Mouse (Mus musculus): ENCODE results near the gene Ccs. TPM values are rescaled to one million over a fixed set of nuclear protein-coding genes. Genes with fewer than 3 reads are reported as not detected.

The Ccs gene
- polyA plus RNA-seq, 1 experiment: 56.4 TPM

DNA sequence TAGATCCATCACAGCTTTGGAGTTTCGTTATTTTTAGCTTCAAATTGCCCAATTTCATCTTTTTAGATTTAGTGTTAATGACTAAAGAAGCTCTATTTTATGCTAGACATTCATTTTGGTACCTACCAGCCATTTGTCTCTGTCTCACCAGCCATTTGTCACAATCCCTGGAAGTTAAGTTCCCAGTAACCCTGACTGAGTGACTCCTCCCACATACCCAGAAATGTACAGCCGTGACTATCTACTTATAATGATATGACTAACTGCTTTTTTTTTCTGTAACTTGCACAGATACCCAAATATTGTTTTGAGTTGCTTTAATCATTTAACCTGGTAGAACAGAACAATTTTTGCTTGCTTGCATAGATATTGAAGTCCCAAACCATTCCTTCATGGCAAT lies 6.7 kb upstream of the Ccs start:
- no peak for TF ChIP-seq GATA1 (IDR thresholded peaks at IDR 0.05; ENCODE audit: low read length)

DNA sequence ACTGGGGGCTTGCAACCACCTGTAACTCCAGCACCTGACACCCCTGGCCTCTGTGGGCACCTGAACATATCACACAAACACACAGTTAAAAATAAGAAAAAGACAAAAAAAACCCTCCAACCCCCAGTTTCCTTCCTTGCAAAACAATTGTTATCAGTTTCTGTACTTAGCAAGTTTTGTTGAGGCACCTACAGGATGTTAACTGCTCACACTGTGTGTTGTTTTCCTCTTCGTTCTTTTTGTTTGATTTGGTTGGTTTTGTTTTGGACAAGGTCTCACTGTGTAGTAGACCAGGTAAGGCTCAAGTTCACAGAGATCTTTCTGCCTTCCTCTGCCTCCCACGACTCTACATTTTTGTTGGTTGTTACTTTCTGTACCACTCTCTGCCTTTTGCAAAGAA lies 3.5 kb upstream of the Ccs start:
- no peak for TF ChIP-seq GATA1 (IDR thresholded peaks at IDR 0.05; ENCODE audit: low read length)

DNA sequence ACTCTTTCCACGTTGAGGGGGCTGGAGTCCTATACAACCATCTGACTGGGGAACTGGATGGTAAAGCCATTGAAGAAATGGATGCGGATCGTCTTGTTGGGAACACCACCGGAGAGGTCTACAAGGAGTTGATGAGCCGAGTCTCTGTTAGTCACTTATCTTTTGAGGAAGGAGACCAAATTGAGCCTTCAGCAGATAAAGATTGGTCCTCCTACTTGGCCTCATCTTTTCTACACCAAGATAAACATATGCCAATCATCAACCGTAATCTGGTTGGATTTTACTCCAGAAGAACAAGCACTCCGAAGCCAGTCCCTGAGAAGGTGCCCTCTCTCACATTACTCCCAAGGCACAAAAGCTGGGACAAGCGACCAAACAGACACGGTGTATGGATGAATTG lies 1.7 kb upstream of the Ccs start:
- TF ChIP-seq GATA1 (IDR thresholded peaks at IDR 0.05; ENCODE audit: low read length): no peak

DNA sequence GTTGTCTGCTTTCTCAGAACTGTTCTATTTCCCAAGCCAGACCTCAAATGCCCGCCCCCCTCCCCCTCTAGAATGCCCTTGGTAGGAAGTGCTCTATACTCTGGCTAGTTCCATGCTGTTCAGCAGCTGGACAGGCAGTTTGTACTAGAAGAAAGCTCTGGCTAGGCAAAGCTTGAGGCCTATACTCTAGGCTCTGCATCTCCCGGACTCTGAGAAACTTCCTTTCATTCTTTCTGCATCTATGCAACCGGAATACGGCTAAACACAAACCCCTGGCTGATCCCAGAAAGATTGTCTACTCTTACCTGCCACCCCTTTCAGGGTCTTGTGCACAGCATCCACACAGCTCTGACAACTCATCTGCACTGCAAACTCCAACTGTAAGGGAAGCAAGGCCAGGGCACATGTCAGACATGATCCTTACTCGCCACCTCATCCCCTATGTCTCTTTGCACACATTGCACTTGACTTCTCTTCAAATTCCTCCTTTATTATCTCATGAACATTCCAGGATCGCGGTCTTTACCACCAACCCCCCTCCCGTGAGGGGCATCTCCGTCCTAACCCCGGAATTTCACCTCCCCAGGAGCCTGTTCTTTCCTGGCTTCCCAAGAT lies 499 bp downstream of the Ccs start:
- TF ChIP-seq GATA1 (IDR thresholded peaks at IDR 0.05; ENCODE audit: low read length): no peak

DNA sequence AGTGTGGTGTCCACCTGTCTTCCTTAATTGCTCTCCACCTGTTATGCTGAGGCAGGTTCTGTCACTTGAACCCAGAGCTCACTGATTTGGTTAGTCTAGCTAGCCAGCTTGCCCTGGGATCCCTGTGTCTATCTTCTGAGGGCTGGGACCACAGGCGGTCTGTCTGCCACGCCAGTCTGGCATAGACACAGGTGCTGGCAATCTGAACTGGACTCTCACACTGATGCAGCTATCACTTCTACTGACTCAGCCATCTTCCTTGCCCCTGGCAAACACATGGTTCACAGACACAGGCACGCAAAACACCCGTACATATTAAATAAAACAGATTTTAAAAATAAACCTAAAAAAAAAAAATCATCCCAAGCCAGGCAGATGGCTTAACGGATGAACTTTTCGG lies 2.1 kb downstream of the Ccs start:
- TF ChIP-seq GATA1 (IDR thresholded peaks at IDR 0.05; ENCODE audit: low read length): no peak

DNA sequence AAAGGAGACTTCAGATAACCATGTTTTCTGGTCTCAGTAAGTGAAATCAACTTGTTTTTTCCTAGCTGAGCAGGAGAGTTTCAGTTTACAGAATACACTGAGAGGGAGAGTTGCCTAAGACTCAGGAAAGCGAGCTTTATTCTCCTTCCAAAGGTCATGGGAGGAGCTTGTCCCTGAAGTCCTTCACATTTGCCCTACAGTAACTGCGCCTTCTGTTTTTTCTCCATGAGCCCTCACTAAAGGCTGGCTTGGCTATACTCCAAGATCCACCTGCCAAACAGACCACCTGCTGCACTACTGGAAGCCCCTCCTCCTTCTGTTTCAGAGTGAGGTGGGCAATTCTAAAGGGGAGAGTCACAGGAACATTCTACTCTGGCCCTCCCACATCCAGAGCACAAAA lies 3.0 kb downstream of the Ccs start:
- TF ChIP-seq GATA1 (IDR thresholded peaks at IDR 0.05; ENCODE audit: low read length): no peak

DNA sequence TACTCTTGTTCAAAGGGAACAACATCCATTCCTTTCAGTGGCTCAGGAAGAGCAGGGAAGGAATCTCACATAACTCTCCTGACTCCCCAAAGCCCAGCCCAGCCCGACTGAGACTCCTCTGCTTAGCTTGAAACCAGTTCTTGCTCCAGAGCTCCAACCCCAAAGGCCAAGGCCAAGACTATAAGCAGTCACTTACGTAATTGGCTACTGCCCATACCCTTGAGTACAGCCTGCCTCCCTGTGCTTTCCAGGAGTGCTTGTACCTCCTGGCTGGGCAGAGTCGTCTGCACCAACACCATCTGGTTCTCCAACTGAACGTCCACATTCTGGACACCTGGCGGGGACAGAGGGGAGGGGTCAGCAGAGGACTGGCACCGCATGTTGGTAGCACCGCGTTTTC lies 5.2 kb downstream of the Ccs start:
- no peak for TF ChIP-seq GATA1 (IDR thresholded peaks at IDR 0.05; ENCODE audit: low read length)

DNA sequence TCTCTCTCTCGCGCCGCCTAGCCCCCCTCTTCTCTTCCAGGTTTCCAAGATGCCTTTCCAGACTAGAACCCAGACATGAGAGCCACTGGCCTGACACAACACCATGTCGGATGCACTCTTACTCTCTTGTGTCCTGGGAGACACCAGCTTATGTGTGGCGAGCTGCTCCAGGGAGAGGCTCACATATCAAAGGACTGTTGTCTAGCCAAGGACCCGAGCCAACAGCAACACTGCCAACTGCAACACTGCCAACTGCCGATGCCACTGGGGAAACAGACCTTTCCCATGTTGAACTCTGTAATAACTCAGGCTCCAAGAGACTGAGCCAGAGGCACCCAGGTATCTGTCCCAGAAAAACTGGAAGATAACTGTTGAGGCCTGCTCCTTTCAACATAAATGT lies 10.0 kb downstream of the Ccs start:
- no peak for TF ChIP-seq GATA1 (IDR thresholded peaks at IDR 0.05; ENCODE audit: low read length)

DNA sequence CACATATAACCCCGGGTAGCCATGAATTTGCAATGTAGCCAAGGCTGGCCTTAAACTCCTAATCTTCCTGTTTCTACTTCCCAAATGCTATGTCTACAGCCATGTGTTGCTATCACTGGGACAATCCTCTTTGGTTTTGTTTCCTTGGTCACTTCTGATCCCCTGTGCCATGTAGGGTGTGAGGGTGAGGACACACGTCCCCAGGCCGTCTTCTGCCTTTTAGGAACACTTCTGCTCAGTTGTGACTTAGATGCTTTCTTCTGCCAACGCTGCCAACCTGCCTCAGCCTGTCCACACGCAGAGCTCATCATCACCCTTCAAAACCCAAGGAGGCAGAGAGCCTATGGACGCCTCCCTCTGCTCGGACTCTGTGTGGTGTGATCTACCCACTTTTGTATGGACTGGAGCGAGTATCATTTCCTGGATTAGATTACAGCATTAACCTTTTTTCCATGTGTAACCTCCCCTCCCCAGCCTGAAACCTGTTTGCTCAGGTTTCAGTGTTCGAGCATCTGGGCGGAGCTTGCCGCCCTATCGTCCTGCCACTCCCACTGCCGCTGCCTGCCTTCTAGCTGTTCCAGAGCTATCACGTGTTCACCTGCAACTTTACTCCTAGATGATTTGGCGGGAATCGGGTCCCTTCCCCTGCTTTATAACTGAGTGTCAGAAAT lies 10.6 kb downstream of the Ccs start:
- TF ChIP-seq GATA1 (IDR thresholded peaks at IDR 0.05; ENCODE audit: low read length): no peak

DNA sequence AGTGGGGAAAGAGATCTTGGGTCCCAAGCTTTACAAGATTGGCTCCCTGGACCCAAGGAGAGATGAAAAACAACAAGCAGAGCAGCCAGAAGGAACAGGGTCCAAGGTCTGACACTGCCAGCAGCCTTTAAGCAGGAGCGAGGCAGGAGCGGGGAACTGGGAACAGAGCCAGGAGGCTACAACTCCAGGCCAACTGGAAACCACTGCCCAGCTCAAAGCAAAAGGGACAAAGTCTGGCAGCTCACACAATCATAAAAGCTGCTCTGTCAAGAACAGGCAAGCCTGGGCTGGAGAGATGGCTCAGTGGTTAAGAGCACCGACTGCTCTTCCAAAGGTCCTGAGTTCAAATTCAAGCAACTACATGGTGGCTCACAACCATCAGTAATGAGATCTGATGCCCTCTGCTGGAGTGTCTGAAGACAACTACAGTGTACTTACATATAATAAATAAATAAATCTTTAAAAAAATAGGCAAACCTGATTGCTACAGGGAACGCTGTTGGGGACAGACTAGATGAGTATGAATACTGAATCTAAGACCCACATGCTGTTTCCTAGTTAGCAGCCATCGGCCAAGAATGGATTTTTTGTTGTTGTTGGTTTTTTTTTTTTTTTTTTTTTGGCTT lies 18.3 kb downstream of the Ccs start:
- no peak for TF ChIP-seq GATA1 (IDR thresholded peaks at IDR 0.05; ENCODE audit: low read length)

DNA sequence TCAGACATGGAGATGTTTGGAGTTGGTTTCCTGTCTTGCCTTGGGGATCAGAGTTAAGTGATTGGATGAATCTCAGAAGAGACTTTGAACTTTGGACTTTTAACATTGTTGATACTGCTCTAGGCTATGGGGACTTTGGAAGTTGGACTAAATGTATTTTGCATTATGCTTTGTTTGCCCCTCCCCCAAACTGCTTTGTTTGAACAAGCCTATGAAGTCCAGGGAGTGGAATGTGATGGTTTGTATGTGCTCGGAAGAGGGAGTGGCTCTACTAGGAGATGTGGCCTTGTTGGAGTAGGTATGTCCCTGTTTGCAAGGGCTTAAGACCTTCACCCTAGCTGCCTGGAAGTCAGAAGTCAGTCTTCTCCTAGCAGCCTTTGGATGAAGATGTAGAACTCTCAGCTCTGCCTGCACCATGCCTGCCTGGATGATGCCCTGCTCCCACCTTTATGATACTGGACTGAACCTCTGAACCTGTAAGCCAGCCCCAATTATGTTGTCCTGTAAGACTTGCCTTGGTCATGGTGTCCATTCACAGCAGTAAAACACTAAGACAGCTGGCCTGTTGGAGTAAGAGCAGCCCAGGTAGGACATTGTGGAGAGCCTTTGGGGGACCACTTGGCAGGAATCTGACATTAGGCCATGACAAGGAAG lies 21.8 kb downstream of the Ccs start:
- no peak for TF ChIP-seq GATA1 (IDR thresholded peaks at IDR 0.05; ENCODE audit: low read length)

DNA sequence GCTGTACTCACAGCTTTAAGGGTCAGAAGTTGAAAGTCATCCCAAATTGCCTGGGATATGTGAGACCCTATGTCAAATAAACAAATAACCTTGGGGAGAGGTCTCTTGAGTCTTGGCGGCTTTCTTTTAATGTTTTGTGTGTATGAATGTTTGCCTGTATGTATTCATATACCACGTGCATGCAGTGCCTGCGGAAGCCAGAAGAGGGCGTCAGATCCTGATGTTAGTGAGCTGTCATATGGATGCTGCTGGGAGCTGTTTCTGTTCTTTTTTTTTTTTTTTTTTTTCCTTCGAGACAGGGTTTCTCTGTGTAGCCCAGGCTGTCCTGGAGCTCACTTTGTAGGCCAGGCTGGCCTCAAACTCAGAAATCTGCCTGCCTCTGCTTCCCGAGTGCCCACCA lies 26.1 kb downstream of the Ccs start:
- no peak for TF ChIP-seq GATA1 (IDR thresholded peaks at IDR 0.05; ENCODE audit: low read length)

DNA sequence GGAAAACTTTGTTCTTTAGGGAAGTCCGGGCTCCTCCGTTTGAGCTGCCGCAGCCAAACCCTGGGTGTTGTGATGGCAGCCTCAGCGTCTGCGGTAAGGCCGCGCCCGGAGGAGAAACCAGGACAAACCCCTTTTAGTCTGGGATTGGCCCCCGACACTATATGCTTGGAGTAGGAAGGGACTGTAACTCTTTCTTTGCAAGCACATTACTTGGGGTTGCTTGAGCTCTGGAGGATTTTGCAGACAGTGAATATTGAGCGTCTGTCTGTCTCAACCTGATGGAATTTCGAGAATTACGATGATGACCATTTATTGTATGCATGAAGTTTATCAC lies 27.3 kb downstream of the Ccs start:
- TF ChIP-seq GATA1 (IDR thresholded peaks at IDR 0.05; ENCODE audit: low read length): no peak

DNA sequence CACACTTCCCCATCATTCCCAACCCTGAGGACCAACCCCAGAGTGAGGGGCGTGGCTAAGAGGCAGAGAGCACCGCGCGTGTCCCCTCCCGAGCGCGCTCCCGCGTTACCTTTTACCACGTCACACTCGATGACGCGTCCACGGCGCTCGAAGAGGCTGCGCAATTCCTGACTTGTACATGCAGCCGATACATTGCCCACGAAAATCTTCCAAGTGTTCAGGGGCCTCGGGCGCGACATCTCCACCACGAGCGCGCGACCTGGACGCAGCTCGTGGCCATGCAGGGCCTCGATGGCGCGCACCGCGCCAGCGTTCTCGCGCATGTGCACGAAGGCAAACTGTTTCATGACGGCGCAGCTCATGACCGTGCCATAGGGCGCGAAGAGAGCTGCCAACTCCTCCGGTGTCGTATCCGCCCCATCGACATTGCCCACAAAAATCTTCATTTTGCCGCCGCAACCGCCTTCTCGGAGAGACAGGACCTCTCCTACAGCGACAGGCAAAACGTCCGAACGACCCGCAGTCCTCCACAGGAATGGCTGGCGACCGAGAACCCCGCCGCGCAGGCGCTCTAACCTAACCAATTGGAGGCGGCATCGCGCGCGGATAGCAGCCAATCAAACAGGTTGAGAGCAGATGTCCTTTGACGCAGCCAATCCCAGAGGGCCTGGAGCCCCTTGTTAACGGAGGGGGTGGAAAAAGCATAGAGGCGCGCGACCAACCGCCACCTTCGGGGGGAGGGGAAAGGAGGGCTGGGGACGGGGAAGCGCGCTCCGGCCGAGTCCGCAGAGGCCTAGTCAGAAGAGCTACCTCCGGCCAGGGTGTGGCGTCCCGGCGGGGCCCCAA lies 27.8 kb downstream of the Ccs start, which contains the start of the genes Gm21992 and Rbm14:
Gene Gm21992 (minus strand): TSS at position 550 of the 846 bp plus-strand sequence.
Gene Rbm14 (minus strand): TSS at position 572 of the 846 bp plus-strand sequence.
- no peak for TF ChIP-seq GATA1 (IDR thresholded peaks at IDR 0.05; ENCODE audit: low read length)

DNA sequence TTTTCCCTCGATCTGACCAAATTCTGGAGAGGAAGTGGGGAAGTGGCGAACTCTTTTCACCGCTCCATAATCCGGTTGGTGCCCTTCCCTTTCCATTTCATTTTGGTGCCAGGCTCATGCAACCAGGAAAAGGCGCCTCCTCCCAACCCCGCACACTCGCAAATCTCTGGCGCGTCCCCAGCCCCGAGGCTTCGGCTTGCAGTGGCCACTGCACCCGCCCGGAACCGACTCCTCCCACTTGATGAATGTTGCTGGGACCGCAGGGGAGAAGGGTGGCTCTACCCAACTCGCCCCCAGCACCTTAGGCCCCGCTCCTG lies 28.4 kb downstream of the Ccs start:
- TF ChIP-seq GATA1 (IDR thresholded peaks at IDR 0.05; ENCODE audit: low read length): no peak

DNA sequence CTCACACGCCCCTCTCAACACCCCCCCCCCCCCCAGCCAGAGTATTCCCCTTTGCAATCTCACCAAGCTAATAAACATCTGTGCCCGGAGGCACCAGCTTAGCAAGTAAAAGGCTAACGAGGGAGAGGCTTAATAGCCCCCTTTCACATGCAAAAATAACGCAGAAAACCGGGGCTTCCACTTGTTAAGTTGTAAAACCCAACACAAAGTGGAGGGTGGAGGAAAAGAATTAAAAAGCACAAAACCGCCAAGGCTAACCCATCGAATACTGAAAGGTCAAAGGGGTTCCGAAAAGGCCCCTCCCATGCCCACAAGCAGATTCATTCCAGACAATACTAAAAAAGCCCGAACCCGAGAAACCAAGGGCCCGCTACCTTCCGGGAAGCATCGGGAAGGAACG lies 28.8 kb downstream of the Ccs start:
- TF ChIP-seq GATA1 (IDR thresholded peaks at IDR 0.05; ENCODE audit: low read length): no peak

All from G1E-ER4 (cell line).